Mouse (Mus musculus) limb, embryonic 12.5 days (tissue): ENCODE measurements around the gene Klf9. TPM values are rescaled to one million over a fixed set of nuclear protein-coding genes. Genes with fewer than 3 reads are reported as not detected.

ENCODE experiments used
- ATAC-seq: fragments of 200-750 bp; cut with Nextera tagmentation; 2 replicates; pipeline ENCODE4 v1.8.0; 2017; ENCODE audit warnings: low read depth, moderate TSS enrichment; ENCODE audit not compliant: insufficient number of reproducible peaks, insufficient read depth, low FRiP score, low TSS enrichment
- H3K27ac ChIP-seq: fragments of 300-500 bp; sonication (generic); 2 replicates; pipeline ENCODE4 v1.5.1; 2016; ENCODE audit warnings: mild to moderate bottlenecking, moderate library complexity
- H3K27me3 ChIP-seq: fragments of 300-500 bp; sonication (generic); 2 replicates; pipeline ENCODE4 v1.6.1; 2016; ENCODE audit warnings: mild to moderate bottlenecking, moderate library complexity
- H3K36me3 ChIP-seq: fragments of 300-500 bp; sonication (generic); 2 replicates; pipeline ENCODE4 v1.6.1; 2016; ENCODE audit warnings: mild to moderate bottlenecking, moderate library complexity
- H3K4me1 ChIP-seq: fragments of 300-500 bp; sonication (generic); replicated peaks from 2 replicates; pipeline ENCODE4 v1.6.1; 2016
- H3K4me2 ChIP-seq: fragments of 300-500 bp; sonication (generic); 2 replicates; pipeline ENCODE4 v1.6.1; 2016; ENCODE audit warnings: mild to moderate bottlenecking, moderate library complexity
- H3K4me3 ChIP-seq: fragments of 300-500 bp; sonication (generic); replicated peaks from 2 replicates; pipeline ENCODE4 v1.5.1; 2016; ENCODE audit warnings: mild to moderate bottlenecking
- H3K9ac ChIP-seq: fragments of 300-500 bp; sonication (generic); replicated peaks from 2 replicates; pipeline ENCODE4 v1.6.1; 2016; ENCODE audit warnings: mild to moderate bottlenecking, moderate library complexity
- H3K9me3 ChIP-seq: fragments of 300-500 bp; sonication (generic); 2 replicates; pipeline ENCODE4 v1.6.1; 2016; ENCODE audit warnings: mild to moderate bottlenecking, moderate library complexity
- WGBS: fragments of 180-500 bp; shearing (Covaris S2); methylation state at CpG from one replicate; pipeline ENCODE4 v1.1.7; 2016; 5-methylcytosine and 5-hydroxymethylcytosine counted together
- polyA plus RNA-seq: library from polyadenylated mRNA; unstranded; fragments of >200 nt; fragmentation: Nextera tagmentation; extraction: Ambion mirVana; gene quantifications from 2 replicates; pipeline ENCODE4 v1.2.1, GENCODE M21; 2016

The Klf9 gene
- polyA plus RNA-seq, 1 experiment from 2014 or later, result 2.7 TPM

GRCm38 (mm10) chr19:23151651-23152070, 10.6 kb downstream of the Klf9 start:
- Histone ChIP-seq H3K36me3 (no peaks in the 10 kb centered on the region), H3K9ac (no peak overlapping the region), H3K4me2 (peak overlapping the region; percentile 34), H3K27ac (peak overlapping the region; percentile 23; the same call in 1 of the 2 replicates), H3K27me3 (no peaks in the 10 kb centered on the region; the same call in 1 of the 2 replicates), H3K9me3 (no peaks in the 10 kb centered on the region), H3K4me3 (no peak overlapping the region), H3K4me1 (peaks cover 16% of the 10 kb centered on the region)
- 34% methylated on average over 11 of the region's 11 CpGs for WGBS
- peak; percentile 46; the same call in 1 of the 2 replicates for ATAC-seq

DNA sequence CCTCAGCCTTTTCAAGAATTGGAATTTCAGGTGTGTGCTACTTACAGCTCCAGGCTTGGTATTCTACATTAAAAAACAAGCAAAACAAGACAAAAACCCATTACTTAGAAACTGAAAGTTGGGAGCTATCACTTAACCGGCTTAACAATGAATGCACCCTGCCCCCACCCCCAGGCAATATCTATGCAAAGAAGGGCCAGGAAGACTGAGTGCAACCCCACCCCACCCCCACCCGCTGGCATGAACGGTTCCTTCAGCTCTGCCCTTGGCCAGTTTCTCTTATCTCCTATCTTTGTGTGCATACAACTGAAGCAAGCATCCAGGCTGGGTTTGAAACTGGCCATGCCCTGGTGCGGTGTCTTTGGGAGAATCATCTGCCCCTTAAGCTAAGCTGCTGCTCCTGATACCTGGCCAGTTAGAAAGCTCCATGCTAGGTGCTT, 11.2 kb downstream of the Klf9 start:
- 45% methylated on average over 4 of the region's 4 CpGs for WGBS
- no peak overlapping the region for H3K4me3 ChIP-seq
- no peak overlapping the region for H3K9ac ChIP-seq
- H3K4me2 ChIP-seq, result no peak overlapping the region
- no peaks in the 10 kb centered on the region for H3K9me3 ChIP-seq
- H3K36me3 ChIP-seq, result no peaks in the 10 kb centered on the region
- H3K27ac ChIP-seq, result no peak overlapping the region
- peaks cover 16% of the 10 kb centered on the region for H3K4me1 ChIP-seq
- no peaks in the 10 kb centered on the region; the same call in 1 of the 2 replicates for H3K27me3 ChIP-seq
- ATAC-seq, result no peak

DNA sequence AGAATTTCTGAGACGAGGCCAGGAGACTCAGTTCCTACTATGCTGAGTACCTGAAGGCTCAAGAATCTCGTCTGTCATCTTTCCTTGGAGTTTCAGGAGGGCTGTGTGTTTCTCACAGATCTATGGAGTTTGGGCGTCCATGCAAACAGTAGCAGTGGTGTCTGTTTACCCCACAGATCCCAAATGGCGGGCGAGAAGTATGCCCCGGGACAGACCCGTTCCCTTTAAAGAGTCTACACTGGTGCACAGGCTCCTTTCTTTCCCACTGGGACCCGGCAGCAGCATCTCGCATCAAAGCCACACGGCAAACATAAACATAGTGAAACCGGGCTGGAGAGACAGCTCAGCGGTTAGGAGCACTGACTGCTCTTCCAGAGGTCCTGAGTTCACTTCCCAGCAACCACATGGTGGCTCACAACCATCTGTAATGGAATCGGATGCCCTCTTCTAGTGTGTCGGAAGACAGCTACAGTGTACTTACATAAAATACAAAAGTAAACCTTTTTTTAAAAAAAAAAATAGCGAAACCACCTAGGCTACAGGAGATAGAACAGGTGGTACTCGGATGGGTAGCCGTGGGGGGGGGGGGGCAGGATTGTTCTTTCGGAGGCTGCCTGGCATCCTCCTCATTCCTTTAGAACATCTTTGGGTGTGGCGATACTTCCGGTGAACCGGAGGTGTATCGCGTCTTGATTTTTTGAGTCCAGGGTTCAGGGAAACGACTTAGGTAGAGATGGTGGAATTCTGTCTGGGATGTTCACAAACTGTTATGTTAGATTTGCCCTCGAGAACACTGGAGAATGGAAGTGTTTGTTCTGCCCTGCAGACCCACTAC, 12.0 kb downstream of the Klf9 start:
- H3K4me3 ChIP-seq, result no peak overlapping the region
- no peak overlapping the region for H3K27ac ChIP-seq
- no peaks in the 10 kb centered on the region; the same call in 1 of the 2 replicates for H3K27me3 ChIP-seq
- 61% methylated on average over 25 of the region's 25 CpGs for WGBS
- no peaks in the 10 kb centered on the region for H3K9me3 ChIP-seq
- peaks cover 16% of the 10 kb centered on the region for H3K4me1 ChIP-seq
- ATAC-seq, result no peak
- H3K36me3 ChIP-seq, result no peaks in the 10 kb centered on the region
- H3K9ac ChIP-seq, result no peak overlapping the region
- no peak overlapping the region for H3K4me2 ChIP-seq

DNA sequence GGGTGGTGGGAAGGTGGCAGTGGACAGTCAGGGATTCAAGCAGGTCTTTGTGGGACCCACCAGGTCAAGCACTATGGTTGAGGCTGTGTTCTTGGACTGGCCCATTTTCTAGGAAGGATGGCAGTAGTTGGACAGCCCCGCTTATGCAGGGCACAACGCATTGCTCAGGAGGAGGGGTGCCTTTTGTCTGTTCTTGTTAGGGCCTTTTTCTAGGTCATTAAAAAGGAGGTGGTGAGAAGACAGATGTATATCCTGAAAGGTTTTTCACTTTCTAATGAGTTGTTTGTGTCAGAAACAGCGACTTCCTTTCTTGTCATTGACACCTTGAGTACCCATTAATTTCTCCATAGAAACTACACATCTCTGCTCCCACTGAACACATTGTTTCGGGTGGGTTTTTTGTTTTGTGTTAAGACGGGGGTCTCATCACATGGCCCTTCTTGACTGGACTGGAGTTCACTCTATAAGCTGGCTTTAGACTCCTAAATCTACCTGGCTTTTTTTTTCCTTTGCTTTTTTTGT, 12.6 kb downstream of the Klf9 start:
- H3K4me2 ChIP-seq, result no peak overlapping the region
- H3K36me3 ChIP-seq, result no peaks in the 10 kb centered on the region
- no peak overlapping the region for H3K4me3 ChIP-seq
- 72% methylated on average over 5 of the region's 5 CpGs for WGBS
- no peak overlapping the region for H3K9ac ChIP-seq
- no peaks in the 10 kb centered on the region; the same call in 1 of the 2 replicates for H3K27me3 ChIP-seq
- no peak overlapping the region for H3K27ac ChIP-seq
- peaks cover 16% of the 10 kb centered on the region for H3K4me1 ChIP-seq
- no peaks in the 10 kb centered on the region for H3K9me3 ChIP-seq
- ATAC-seq, result no peak

DNA sequence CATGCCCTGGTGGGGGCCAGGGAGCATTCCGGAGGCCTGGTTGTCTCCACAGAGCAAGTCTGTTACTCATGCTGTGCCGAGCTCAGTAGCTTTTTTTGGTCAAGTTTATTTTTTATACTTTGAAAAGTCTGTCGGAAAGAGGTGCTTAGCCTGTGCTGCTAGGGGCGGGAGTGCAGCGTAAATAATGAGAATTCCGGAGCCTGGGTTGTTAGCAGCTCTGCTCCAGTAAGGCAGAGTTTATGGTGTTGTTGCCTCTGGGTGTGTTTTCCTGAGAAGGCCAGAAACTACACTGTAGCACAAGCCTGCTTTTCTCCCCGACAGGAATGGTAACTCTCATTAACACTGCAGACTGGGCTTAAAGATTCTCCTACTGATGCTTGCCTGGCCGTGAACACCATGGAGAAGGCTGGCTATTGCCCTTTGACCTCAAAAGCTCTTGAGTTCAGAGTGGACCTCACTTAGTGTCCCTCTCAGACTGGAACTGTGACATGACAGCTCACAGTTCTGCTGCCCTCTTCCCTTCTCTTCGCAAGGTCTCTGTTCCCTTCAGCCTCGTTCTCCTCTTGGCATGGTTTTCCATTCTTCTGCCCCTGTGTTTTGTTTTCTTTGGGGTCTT, 18.9 kb downstream of the Klf9 start:
- no peaks in the 10 kb centered on the region for H3K27me3 ChIP-seq

GRCm38 (mm10) chr19:23162387-23162809, 21.4 kb downstream of the Klf9 start:
- H3K4me2 ChIP-seq, result no peak overlapping the region
- 27% methylated on average over 8 of the region's 8 CpGs for WGBS

More for the DNA sequence above, 18.9 kb downstream of the Klf9 start:
- H3K27ac ChIP-seq, result peak overlapping the region; percentile 85
- no peak overlapping the region for H3K9ac ChIP-seq
- no peaks in the 10 kb centered on the region for H3K9me3 ChIP-seq
- H3K4me1 ChIP-seq, result peaks cover 27% of the 10 kb centered on the region
- WGBS, result 42% methylated on average over 10 of the region's 10 CpGs
- H3K36me3 ChIP-seq, result no peaks in the 10 kb centered on the region
- ATAC-seq, result peak; percentile 56; the same call in 1 of the 2 replicates
- H3K4me3 ChIP-seq, result no peak overlapping the region
- no peak overlapping the region for H3K4me2 ChIP-seq

DNA sequence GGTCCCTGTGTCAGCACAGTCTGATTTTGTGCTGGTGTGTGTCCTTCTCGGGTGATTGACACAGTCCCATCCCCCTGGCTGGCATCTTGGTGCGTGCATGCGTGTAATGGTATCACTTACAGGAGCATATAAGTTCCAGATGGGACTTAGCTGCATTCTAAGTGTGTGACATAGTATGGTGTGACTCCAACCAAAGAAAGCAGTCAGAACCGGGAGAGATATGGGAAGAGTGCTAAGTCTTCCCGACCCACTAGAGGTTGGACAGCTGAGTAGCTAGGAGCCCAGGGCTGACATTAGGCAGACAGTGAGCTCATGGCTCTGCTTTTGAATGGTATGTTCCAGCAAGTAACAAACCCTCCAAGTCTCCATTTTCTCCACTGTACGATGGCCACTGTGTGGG, 21.9 kb downstream of the Klf9 start:
- Histone ChIP-seq H3K36me3 (no peaks in the 10 kb centered on the region), H3K4me2 (no peak overlapping the region), H3K9me3 (no peaks in the 10 kb centered on the region), H3K9ac (no peak overlapping the region), H3K27ac (no peak overlapping the region), H3K4me1 (peaks cover 27% of the 10 kb centered on the region), H3K27me3 (no peaks in the 10 kb centered on the region), H3K4me3 (no peak overlapping the region)
- 70% methylated on average over 6 of the region's 6 CpGs for whole genome bisulfite sequencing
- ATAC-seq, result no peak

More at GRCm38 (mm10) chr19:23162387-23162809, 21.4 kb downstream of the Klf9 start:
- Histone ChIP-seq H3K27me3 (no peaks in the 10 kb centered on the region), H3K36me3 (no peaks in the 10 kb centered on the region), H3K4me3 (no peak overlapping the region), H3K27ac (no peak overlapping the region), H3K9me3 (no peaks in the 10 kb centered on the region), H3K4me1 (peaks cover 27% of the 10 kb centered on the region), H3K9ac (no peak overlapping the region)
- peak; percentile 24; the same call in 1 of the 2 replicates for ATAC-seq

DNA sequence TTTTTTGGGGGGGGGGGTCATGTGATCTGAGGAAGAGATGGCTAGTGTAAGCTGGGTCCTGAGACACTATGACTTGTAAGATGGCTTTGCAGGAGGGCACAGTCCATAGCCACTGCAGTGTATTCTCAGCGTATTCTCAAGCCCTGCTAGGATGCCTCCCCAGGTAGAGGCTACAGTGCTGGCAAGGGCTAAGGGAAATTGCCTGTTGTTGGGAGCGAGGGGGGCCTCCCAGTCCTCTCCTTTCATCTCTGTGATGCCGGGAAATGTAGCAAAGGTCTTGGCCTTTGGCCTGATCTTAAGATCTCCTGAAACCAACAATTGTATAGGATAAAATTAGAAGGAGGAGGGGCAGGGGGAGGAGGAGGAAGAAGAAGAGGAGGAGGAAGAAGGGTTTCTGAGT, 22.3 kb downstream of the Klf9 start:
- Histone ChIP-seq H3K9me3 (no peaks in the 10 kb centered on the region), H3K9ac (no peak overlapping the region), H3K36me3 (no peaks in the 10 kb centered on the region), H3K27ac (no peak overlapping the region), H3K4me2 (no peak overlapping the region), H3K4me3 (no peak overlapping the region), H3K4me1 (peaks cover 27% of the 10 kb centered on the region), H3K27me3 (no peaks in the 10 kb centered on the region)
- no peak for ATAC-seq
- WGBS, result 45% methylated on average over 3 of the region's 3 CpGs

GRCm38 (mm10) chr19:23164651-23165240, 23.7 kb downstream of the Klf9 start:
- no peaks in the 10 kb centered on the region for H3K9me3 ChIP-seq
- H3K27me3 ChIP-seq, result no peaks in the 10 kb centered on the region
- H3K36me3 ChIP-seq, result no peaks in the 10 kb centered on the region
- no peak overlapping the region for H3K27ac ChIP-seq
- peaks cover 20% of the 10 kb centered on the region for H3K4me1 ChIP-seq
- no peak overlapping the region for H3K4me2 ChIP-seq
- 92% methylated on average over 16 of the region's 16 CpGs for WGBS
- H3K9ac ChIP-seq, result no peak overlapping the region
- H3K4me3 ChIP-seq, result no peak overlapping the region
- ATAC-seq, result no peak

DNA sequence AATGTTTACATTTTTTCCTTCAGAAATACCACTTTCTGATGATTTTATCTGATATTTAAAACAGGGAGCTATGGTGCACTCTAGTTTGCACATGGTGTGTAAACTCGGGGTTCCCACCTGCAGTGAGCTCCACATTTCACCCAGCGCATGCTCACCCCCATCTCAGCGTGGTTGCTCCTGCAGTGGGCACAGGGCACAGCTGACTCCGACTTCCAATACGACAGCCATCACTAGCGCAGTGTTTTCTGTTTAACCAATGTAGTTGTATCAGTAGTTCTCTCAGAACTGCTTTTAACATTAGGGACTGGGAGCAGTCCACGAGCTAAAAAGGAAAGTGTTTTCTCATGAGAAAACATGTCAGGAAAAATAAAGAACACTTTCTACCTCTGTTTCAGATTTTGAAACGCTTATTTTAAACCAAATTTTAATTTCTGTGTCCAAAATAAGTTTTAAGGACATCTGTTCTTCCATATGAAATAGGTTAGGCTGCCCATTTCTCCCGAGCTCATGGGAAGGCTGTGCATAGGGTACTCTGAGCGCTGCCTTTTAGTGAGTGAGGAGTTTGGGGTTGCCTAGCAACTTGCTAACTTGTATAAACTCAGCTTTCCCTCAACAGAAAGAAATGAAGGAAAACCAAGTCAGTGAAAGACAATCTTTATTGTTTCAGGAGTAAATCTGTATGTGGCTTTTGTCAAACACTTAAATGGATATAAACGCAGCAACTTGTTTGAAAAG, 25.7 kb downstream of the Klf9 start:
- Histone ChIP-seq H3K9me3 (0 out of 2 replicates have a peak, but pooled peaks cover 4% of the 10 kb centered on the region), H3K4me1 (peaks cover 10% of the 10 kb centered on the region; the same call in 1 of the 2 replicates), H3K4me3 (no peak overlapping the region), H3K27me3 (no peaks in the 10 kb centered on the region), H3K36me3 (no peaks in the 10 kb centered on the region), H3K4me2 (no peak overlapping the region), H3K27ac (no peak overlapping the region), H3K9ac (no peak overlapping the region)
- WGBS, result 79% methylated on average over 11 of the region's 11 CpGs
- ATAC-seq, result no peak
